Mouse (Mus musculus): ENCODE results near the gene Txnrd2. TPM values are rescaled to one million over a fixed set of nuclear protein-coding genes. Genes with fewer than 3 reads are reported as not detected.
A peak's percentile ranks its signal among the peaks of the same experiment; 100 is the strongest.

Gene Txnrd2
- polyA plus RNA-seq, 1 experiment from 2014 or later, result 20.0 TPM

GRCm38 (mm10) chr16:18436128-18436527 is 9.9 kb downstream of the Txnrd2 start:
- DNase-seq (ENCODE audit: low spot score) (no peak), ATAC-seq (no peak)
- Histone ChIP-seq H3K9ac (replicated peaks; ENCODE audit: low read depth) (no peak overlapping the region), H3K9me3 (ENCODE audit: low read length) (no peaks in the 10 kb centered on the region), H3K36me3 (ENCODE audit: insufficient read depth, low read length) (no peaks in the 10 kb centered on the region; the same call in 1 of the 2 replicates), H3K4me1 (ENCODE audit: insufficient read depth, low read depth, low read length) (no peaks in the 10 kb centered on the region), H3K4me3 (ENCODE audit: low read depth, low read length) (no peak overlapping the region), H3K27ac (ENCODE audit: low read length) (no peak overlapping the region), H3K4me2 (replicated peaks; ENCODE audit: low read depth, low read length) (no peak overlapping the region), H3K27me3 (replicated peaks; ENCODE audit: insufficient read depth, low read length) (no peaks in the 10 kb centered on the region)
- TF ChIP-seq EP300 (IDR thresholded peaks at IDR 0.05) (no peak), CTCF (IDR thresholded peaks at IDR 0.05) (no peak)
- WGBS, result 77% methylated on average over 6 of the region's 6 CpGs

GRCm38 (mm10) chr16:18443385-18443841 is 17.2 kb downstream of the Txnrd2 start:
- Histone ChIP-seq H3K4me2 (replicated peaks; ENCODE audit: low read depth, low read length) (no peak overlapping the region), H3K27me3 (replicated peaks; ENCODE audit: insufficient read depth, low read length) (no peaks in the 10 kb centered on the region), H3K36me3 (ENCODE audit: insufficient read depth, low read length) (no peaks in the 10 kb centered on the region), H3K9me3 (ENCODE audit: low read length) (no peaks in the 10 kb centered on the region), H3K9ac (replicated peaks; ENCODE audit: low read depth) (no peak overlapping the region), H3K27ac (ENCODE audit: low read length) (no peak overlapping the region), H3K4me1 (ENCODE audit: insufficient read depth, low read depth, low read length) (no peaks in the 10 kb centered on the region), H3K4me3 (ENCODE audit: low read depth, low read length) (no peak overlapping the region)
- TF ChIP-seq EP300 (IDR thresholded peaks at IDR 0.05), result no peak
- peak; percentile 100 for TF ChIP-seq CTCF (IDR thresholded peaks at IDR 0.05)
- 19% methylated on average over 8 of the region's 8 CpGs for WGBS
- peak; percentile 84 for ATAC-seq
- peak; percentile 79 for DNase-seq (ENCODE audit: low spot score)

DNA sequence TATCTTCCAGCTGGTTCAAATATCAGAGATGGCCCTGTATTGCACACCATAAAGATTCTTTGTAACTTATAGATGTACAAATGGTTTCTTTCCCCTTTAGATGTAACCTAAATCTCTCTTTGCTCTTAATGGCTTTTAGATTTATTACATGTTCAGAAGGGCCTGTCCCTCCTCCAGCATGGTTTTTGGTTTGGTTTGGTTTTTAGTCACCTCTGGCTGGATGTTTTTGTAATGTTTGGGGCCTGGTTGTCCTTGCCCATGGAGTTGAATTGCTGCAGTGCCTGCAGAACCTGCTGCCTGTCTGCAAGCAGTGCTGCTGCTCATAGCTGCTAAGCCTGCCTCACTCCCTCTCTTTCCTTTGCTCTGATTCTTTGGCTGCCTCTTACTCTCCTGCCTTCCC is 21.1 kb downstream of the Txnrd2 start:
- TF ChIP-seq CTCF (IDR thresholded peaks at IDR 0.05) (no peak), EP300 (IDR thresholded peaks at IDR 0.05) (no peak)

DNA sequence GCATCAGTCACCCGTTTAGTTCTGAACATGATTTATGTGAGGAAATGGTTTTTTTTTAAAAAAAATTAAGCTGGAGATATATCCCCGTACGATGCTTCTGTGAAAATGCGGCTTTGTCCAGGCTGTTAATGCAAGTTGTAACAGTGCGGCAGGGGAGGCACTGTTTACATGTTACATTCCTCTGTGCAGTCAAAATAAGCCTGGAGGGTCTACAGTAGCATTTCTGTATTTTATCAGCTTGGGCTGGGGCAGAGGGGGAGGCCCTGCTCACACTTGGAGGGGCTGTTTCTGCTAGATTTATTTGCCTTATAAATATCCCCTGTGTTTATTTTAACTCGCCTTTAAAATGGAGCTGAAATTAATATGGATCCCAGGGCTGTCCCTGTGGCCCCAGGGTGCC is 21.9 kb downstream of the Txnrd2 start:
- no peaks in the 10 kb centered on the region for H3K36me3 ChIP-seq (ENCODE audit: insufficient read depth, low read length)
- no peaks in the 10 kb centered on the region for H3K27me3 ChIP-seq (replicated peaks; ENCODE audit: insufficient read depth, low read length)
- H3K27ac ChIP-seq (ENCODE audit: low read length), result no peak overlapping the region
- no peaks in the 10 kb centered on the region for H3K4me1 ChIP-seq (ENCODE audit: insufficient read depth, low read depth, low read length)
- H3K4me3 ChIP-seq (ENCODE audit: low read depth, low read length), result no peak overlapping the region
- DNase-seq (ENCODE audit: low spot score) (no peak), ATAC-seq (no peak)
- no peak overlapping the region for H3K9ac ChIP-seq (replicated peaks; ENCODE audit: low read depth)
- TF ChIP-seq CTCF (IDR thresholded peaks at IDR 0.05) (no peak), EP300 (IDR thresholded peaks at IDR 0.05) (no peak)
- no peaks in the 10 kb centered on the region for H3K9me3 ChIP-seq (ENCODE audit: low read length)
- WGBS, result 42% methylated on average over 6 of the region's 6 CpGs
- H3K4me2 ChIP-seq (replicated peaks; ENCODE audit: low read depth, low read length), result no peak overlapping the region

More for the DNA sequence above, 21.1 kb downstream of the Txnrd2 start:
- Histone ChIP-seq H3K9ac (replicated peaks; ENCODE audit: low read depth) (no peak overlapping the region), H3K9me3 (ENCODE audit: low read length) (no peaks in the 10 kb centered on the region), H3K4me1 (ENCODE audit: insufficient read depth, low read depth, low read length) (no peaks in the 10 kb centered on the region), H3K36me3 (ENCODE audit: insufficient read depth, low read length) (no peaks in the 10 kb centered on the region), H3K4me3 (ENCODE audit: low read depth, low read length) (no peak overlapping the region), H3K4me2 (replicated peaks; ENCODE audit: low read depth, low read length) (no peak overlapping the region), H3K27me3 (replicated peaks; ENCODE audit: insufficient read depth, low read length) (no peaks in the 10 kb centered on the region), H3K27ac (ENCODE audit: low read length) (no peak overlapping the region)
- no peak for ATAC-seq
- no peak for DNase-seq (ENCODE audit: low spot score)

- Histone ChIP-seq H3K4me2 (replicated peaks; ENCODE audit: low read depth, low read length) (no peak overlapping the region), H3K4me3 (ENCODE audit: low read depth, low read length) (no peak overlapping the region), H3K4me1 (ENCODE audit: insufficient read depth, low read depth, low read length) (no peaks in the 10 kb centered on the region), H3K27me3 (replicated peaks; ENCODE audit: insufficient read depth, low read length) (no peaks in the 10 kb centered on the region), H3K36me3 (ENCODE audit: insufficient read depth, low read length) (no peaks in the 10 kb centered on the region), H3K9me3 (ENCODE audit: low read length) (no peaks in the 10 kb centered on the region), H3K9ac (replicated peaks; ENCODE audit: low read depth) (no peak overlapping the region), H3K27ac (ENCODE audit: low read length) (no peak overlapping the region)
- DNase-seq (ENCODE audit: low spot score) (no peak), ATAC-seq (no peak)
- no peak for TF ChIP-seq CTCF (IDR thresholded peaks at IDR 0.05)
- no peak for TF ChIP-seq EP300 (IDR thresholded peaks at IDR 0.05)
- WGBS, result 88% methylated on average over 4 of the region's 4 CpGs
Measured at GRCm38 (mm10) chr16:18449005-18449404, 22.8 kb downstream of the Txnrd2 start.

GRCm38 (mm10) chr16:18451486-18452181 is 25.4 kb downstream of the Txnrd2 start:
- no peak for TF ChIP-seq EP300 (IDR thresholded peaks at IDR 0.05)
- no peak for TF ChIP-seq CTCF (IDR thresholded peaks at IDR 0.05)
- H3K9me3 ChIP-seq (ENCODE audit: low read length), result no peaks in the 10 kb centered on the region
- H3K27me3 ChIP-seq (replicated peaks; ENCODE audit: insufficient read depth, low read length), result no peaks in the 10 kb centered on the region
- no peak overlapping the region for H3K27ac ChIP-seq (ENCODE audit: low read length)
- H3K9ac ChIP-seq (replicated peaks; ENCODE audit: low read depth), result no peak overlapping the region
- H3K4me3 ChIP-seq (ENCODE audit: low read depth, low read length), result no peak overlapping the region
- H3K36me3 ChIP-seq (ENCODE audit: insufficient read depth, low read length), result 0 out of 2 replicates have a peak, but pooled peaks cover under 1% of the 10 kb centered on the region
- no peaks in the 10 kb centered on the region for H3K4me1 ChIP-seq (ENCODE audit: insufficient read depth, low read depth, low read length)
- 52% methylated on average over 9 of the region's 9 CpGs for WGBS
- no peak for DNase-seq (ENCODE audit: low spot score)
- no peak for ATAC-seq
- no peak overlapping the region for H3K4me2 ChIP-seq (replicated peaks; ENCODE audit: low read depth, low read length)

All from lung, postnatal 0 days (tissue).